Mouse (Mus musculus) hindbrain, embryonic 14.5 days (tissue): Measurements from ENCODE around the gene Coro6. TPM values are rescaled to one million over a fixed set of nuclear protein-coding genes. Genes with fewer than 3 reads are reported as not detected.

Experiments used
- ATAC-seq: fragments of 200-750 bp; cut with Nextera tagmentation; 2 replicates; pipeline ENCODE4 v1.8.0; 2017; ENCODE audit warnings: moderate number of reproducible peaks, mild to moderate bottlenecking, moderate TSS enrichment, moderate library complexity; ENCODE audit not compliant: low FRiP score
- DNase-seq: peaks from one replicate; pipeline ENCODE4 v3.0.0-alpha.2; 2015; ENCODE audit warnings: low spot score
- H3K27ac ChIP-seq: fragments of 300-500 bp; sonication (generic); 2 replicates; pipeline ENCODE4 v1.5.1; 2014; ENCODE audit warnings: mild to moderate bottlenecking, moderate library complexity
- H3K27me3 ChIP-seq: fragments of 300-500 bp; sonication (generic); 2 replicates; pipeline ENCODE4 v1.6.1; 2014; ENCODE audit warnings: mild to moderate bottlenecking, low read length, mixed read lengths; ENCODE audit not compliant: control insufficient read depth, insufficient read depth
- H3K36me3 ChIP-seq: fragments of 300-500 bp; sonication (generic); replicated peaks from 2 replicates; pipeline ENCODE4 v1.6.1; 2014; ENCODE audit not compliant: control insufficient read depth, insufficient read depth
- H3K4me1 ChIP-seq: fragments of 300-500 bp; sonication (generic); replicated peaks from 2 replicates; pipeline ENCODE4 v1.6.1; 2014; ENCODE audit warnings: antibody characterized with exemption, low read length, mixed read lengths; ENCODE audit not compliant: control insufficient read depth, insufficient read depth
- H3K4me2 ChIP-seq: fragments of 300-500 bp; sonication (generic); replicated peaks from 2 replicates; pipeline ENCODE4 v1.6.1; 2014; ENCODE audit warnings: mild to moderate bottlenecking, moderate library complexity
- H3K4me3 ChIP-seq: fragments of 300-500 bp; sonication (generic); replicated peaks from 2 replicates; pipeline ENCODE4 v1.5.1; 2014; ENCODE audit warnings: mild to moderate bottlenecking, low read length
- H3K9ac ChIP-seq: fragments of 300-500 bp; sonication (generic); 2 replicates; pipeline ENCODE4 v1.6.1; 2014
- H3K9me3 ChIP-seq: fragments of 300-500 bp; sonication (generic); 2 replicates; pipeline ENCODE4 v1.6.1; 2016; ENCODE audit warnings: low read length; ENCODE audit not compliant: control insufficient read depth
- WGBS: fragments of 180-500 bp; shearing (Covaris S2); extraction: QIAGEN DNeasy Blood & Tissue Kit; methylation state at CpG from one replicate; pipeline ENCODE4 v1.1.7; 2014; 5-methylcytosine and 5-hydroxymethylcytosine counted together
- polyA plus RNA-seq: library from polyadenylated mRNA; unstranded; fragments of >200 nt; fragmentation: Nextera tagmentation; extraction: Ambion mirVana; gene quantifications from 2 replicates; pipeline ENCODE4 v1.2.1, GENCODE M21; 2014

Coro6 gene
- polyA plus RNA-seq, 1 experiment from 2014 or later: 0.82 TPM

DNA sequence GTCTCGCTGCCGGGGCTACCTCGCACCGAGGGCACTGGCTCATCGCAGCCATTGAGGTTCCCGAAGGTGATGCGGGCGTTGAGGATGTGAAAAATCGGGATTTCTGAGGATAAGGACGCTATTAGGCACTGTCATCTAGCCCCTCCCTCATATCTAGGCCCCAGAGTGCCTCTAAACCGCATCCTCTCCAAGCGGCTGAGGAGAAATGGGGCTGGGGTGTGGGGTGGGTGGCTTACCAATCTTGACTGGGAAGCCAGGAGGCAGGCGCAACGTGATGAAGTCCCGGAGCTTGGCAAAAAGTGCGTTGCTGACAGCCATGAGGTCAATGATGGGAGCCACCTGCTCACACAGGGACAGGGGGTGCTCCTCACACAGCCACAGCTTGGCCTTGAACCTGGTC is 10.6 kb downstream of the Coro6 start:
- no peak for DNase-seq
- Histone ChIP-seq H3K9ac (no peak overlapping the region), H3K9me3 (no peaks in the 10 kb centered on the region), H3K27ac (no peak overlapping the region), H3K4me1 (no peaks in the 10 kb centered on the region; the same call in 1 of the 2 replicates), H3K4me2 (no peak overlapping the region), H3K27me3 (peaks cover 5% of the 10 kb centered on the region), H3K36me3 (peaks cover 57% of the 10 kb centered on the region), H3K4me3 (no peak overlapping the region)
- ATAC-seq: no peak
- 93% methylated on average over 16 of the region's 16 CpGs for WGBS

DNA sequence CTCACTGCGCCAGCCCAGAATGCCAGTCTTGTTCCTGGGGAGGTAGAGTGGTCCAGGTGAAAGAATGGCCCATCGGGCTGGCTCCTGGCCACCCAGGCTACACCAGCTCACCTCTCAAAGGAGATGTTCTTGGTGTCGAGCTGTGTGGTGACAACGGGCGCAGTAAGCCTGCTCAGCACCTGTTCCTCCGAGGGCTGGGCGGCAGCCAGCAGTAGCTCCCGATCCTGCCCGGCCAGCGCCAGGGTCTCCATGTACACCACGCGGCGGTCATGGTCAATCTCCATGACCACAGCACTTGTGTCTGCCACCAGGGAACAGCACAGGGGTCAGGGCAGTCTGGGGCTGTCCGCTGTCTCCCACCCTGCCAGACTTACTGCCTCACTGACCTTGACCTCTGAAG is 14.0 kb downstream of the Coro6 start:
- ATAC-seq: no peak
- peaks cover 51% of the 10 kb centered on the region for H3K36me3 ChIP-seq
- no peak overlapping the region for H3K4me3 ChIP-seq
- H3K27ac ChIP-seq: no peak overlapping the region
- H3K4me1 ChIP-seq: no peaks in the 10 kb centered on the region
- H3K9me3 ChIP-seq: no peaks in the 10 kb centered on the region
- 96% methylated on average over 14 of the region's 14 CpGs for WGBS
- H3K9ac ChIP-seq: no peak overlapping the region
- no peak for DNase-seq
- no peaks in the 10 kb centered on the region for H3K27me3 ChIP-seq
- no peak overlapping the region for H3K4me2 ChIP-seq

DNA sequence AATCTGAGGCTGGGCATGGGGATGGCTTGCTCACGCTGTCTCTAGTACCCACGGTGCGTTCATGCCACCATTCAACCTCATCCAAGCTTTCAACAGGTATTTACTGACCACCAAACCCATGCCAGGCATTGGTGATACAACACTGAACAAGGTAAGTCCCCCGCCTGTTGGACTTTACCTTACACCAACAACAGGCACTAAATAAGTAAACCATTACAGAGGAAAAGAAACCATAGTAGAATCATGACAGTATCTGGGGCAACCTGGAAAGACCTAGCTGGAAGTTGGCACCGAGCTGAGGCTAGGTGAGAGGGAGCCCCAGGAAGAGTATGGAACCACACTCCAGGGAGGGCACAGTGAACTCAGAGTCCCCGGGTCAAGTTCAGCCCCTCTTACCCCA is 14.7 kb downstream of the Coro6 start:
- DNase-seq: no peak
- peaks cover 44% of the 10 kb centered on the region for H3K36me3 ChIP-seq
- no peak overlapping the region for H3K4me2 ChIP-seq
- no peaks in the 10 kb centered on the region for H3K9me3 ChIP-seq
- no peak overlapping the region for H3K9ac ChIP-seq
- H3K27ac ChIP-seq: no peak overlapping the region
- no peaks in the 10 kb centered on the region for H3K27me3 ChIP-seq
- no peak overlapping the region for H3K4me3 ChIP-seq
- WGBS: 90% methylated on average over 6 of the region's 6 CpGs
- ATAC-seq: no peak
- no peaks in the 10 kb centered on the region for H3K4me1 ChIP-seq

DNA sequence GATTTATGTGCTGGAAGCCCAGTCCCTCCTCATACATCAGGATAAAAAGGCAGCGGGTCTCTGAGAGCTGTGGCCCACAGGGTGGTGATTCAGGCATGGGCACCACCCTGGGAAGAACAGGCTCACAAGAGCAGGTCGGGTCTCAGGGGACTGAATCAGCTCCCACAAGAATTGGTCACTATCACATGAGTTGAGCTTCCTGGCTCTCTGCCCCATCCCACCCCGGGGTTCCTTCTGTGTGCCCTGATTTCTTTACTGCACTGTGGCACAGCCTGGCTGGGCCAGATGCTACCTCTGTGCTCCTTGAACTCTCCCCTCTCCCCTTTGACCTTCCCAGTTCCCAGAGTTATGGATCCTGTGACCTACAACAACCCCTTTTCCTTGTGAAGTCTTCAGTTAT is 20.8 kb downstream of the Coro6 start:
- Histone ChIP-seq H3K4me3 (no peak overlapping the region), H3K4me2 (no peak overlapping the region), H3K4me1 (peaks cover 39% of the 10 kb centered on the region), H3K36me3 (no peaks in the 10 kb centered on the region), H3K27ac (no peak overlapping the region), H3K9ac (no peak overlapping the region), H3K27me3 (no peaks in the 10 kb centered on the region), H3K9me3 (no peaks in the 10 kb centered on the region)
- DNase-seq (no peak), ATAC-seq (no peak)
- 76% methylated on average over 3 of the region's 3 CpGs for WGBS

DNA sequence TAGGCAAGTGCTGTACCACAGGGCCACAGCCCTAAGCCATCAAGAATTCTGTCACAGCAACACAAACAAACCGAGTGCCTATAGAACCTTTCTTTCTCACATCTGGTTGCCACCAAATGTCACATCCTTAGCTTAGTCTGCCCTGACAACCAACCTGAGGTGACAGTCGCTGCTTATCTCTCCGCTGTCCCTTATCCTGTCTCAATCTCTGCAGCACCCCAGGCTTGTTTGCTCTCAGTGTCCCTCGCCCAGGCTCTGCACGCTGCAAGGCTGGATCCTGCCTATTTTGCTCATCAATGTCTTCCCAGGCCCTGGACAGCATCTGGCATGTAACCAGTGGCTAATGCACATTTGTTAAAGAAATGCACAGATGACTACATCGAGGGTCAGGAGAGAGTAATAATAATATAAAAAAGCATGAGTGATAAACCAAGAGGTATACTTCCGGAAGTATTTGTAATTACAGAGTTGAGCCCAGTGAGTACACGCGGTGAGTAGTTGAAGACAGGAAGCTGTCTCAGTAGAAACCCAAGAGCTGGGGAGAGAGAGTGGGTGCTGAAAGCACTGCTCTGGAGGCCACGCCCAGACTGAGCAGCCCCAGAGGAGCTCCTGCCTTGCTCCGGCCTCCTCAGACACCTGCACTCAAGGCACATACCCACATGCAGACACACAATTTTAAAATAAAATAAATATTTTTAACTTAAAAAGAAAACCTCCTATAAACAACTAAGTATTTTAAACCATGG is 21.5 kb downstream of the Coro6 start:
- no peaks in the 10 kb centered on the region for H3K36me3 ChIP-seq
- H3K4me3 ChIP-seq: no peak overlapping the region
- H3K9me3 ChIP-seq: no peaks in the 10 kb centered on the region
- DNase-seq: no peak
- WGBS: 71% methylated on average over 11 of the region's 11 CpGs
- H3K27me3 ChIP-seq: no peaks in the 10 kb centered on the region
- no peak overlapping the region for H3K4me2 ChIP-seq
- H3K27ac ChIP-seq: no peak overlapping the region
- H3K4me1 ChIP-seq: peaks cover 43% of the 10 kb centered on the region
- ATAC-seq: no peak
- H3K9ac ChIP-seq: no peak overlapping the region

DNA sequence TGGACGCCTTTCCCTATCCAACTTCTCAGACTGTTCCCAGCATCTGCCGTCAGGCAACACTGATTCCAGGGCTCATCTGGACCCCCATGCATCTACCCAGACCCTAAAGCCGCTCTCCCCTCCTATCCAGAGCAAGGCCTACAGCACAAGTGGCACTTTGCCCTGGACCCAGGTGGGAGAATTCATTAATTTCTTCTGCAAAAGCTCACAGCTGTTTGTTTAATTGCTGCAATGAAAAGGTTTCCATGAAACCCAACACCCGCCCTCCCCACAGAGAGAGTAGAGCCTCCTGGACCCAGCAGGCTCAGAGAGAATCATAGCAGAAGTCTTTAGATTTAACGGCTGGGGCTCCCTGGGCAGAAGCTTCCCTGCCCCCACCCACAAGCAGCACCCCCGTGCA is 23.0 kb downstream of the Coro6 start:
- Histone ChIP-seq H3K4me3 (no peak overlapping the region), H3K9me3 (no peaks in the 10 kb centered on the region), H3K36me3 (no peaks in the 10 kb centered on the region), H3K9ac (no peak overlapping the region), H3K4me1 (peaks cover 46% of the 10 kb centered on the region), H3K27me3 (no peaks in the 10 kb centered on the region), H3K4me2 (peak overlapping the region; percentile 88), H3K27ac (no peak overlapping the region; the same call in 1 of the 2 replicates)
- DNase-seq: no peak
- ATAC-seq: no peak
- WGBS: 33% methylated on average over 6 of the region's 6 CpGs

- Histone ChIP-seq H3K4me2 (peak overlapping the region; percentile 88), H3K36me3 (no peaks in the 10 kb centered on the region), H3K9me3 (no peaks in the 10 kb centered on the region), H3K4me3 (peak overlapping the region; percentile 96), H3K4me1 (peaks cover 62% of the 10 kb centered on the region), H3K27me3 (no peaks in the 10 kb centered on the region), H3K27ac (peak overlapping the region; percentile 69), H3K9ac (peak overlapping the region; percentile 99)
- WGBS: 37% methylated on average over 5 of the region's 5 CpGs
- no peak for DNase-seq
- ATAC-seq: no peak; the same call in 1 of the 2 replicates
These were observed 24.6 kb downstream of the Coro6 start for GRCm38 (mm10) chr11:77486798-77487197.

DNA sequence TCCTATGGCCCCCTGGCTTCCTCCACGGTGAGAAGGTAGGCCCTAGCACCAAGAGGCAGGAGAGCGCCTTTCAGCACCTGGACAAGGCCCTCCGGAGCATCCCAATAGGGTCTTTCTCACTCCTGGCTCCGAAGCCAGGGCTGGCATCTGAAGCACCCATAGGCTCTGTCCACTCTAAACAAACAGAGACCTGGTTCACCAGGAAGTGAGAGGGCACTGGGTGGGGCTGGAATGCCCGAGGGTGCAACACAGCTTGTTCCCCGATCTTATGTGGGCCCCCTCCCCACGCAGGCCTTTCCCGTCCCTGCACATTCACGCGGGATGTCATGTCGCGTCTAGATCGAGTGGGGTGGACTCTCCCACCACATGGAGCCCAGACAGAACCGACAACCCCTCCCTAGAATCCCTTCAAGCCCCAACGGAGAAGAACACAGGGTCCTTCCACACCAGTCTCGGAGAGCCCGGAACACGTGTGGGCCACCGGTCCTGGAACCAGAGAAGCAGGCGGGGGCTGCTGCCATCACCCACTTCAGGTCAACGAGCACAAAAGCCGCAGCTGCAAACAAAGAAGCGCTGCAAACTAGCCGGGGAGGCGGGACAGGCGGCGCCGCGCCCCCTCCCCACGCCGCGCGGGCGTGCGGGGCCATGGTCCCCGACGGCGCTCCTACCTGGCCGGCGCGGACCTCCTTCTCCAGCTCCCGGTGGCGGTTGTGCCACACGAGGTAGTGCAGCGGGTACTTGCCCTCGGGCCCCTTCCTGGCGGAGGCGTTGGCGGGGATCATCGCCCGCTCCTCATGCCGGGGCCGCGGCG is 26.8 kb downstream of the Coro6 start:
- Histone ChIP-seq H3K9me3 (no peaks in the 10 kb centered on the region), H3K4me2 (peak overlapping the region; percentile 88), H3K4me1 (peaks cover 66% of the 10 kb centered on the region), H3K4me3 (peak overlapping the region; percentile 96), H3K27me3 (no peaks in the 10 kb centered on the region), H3K36me3 (no peaks in the 10 kb centered on the region), H3K27ac (peak overlapping the region; percentile 92), H3K9ac (peak overlapping the region; percentile 99)
- WGBS: 2% methylated on average over 47 of the region's 55 CpGs
- no peak for DNase-seq
- no peak for ATAC-seq

DNA sequence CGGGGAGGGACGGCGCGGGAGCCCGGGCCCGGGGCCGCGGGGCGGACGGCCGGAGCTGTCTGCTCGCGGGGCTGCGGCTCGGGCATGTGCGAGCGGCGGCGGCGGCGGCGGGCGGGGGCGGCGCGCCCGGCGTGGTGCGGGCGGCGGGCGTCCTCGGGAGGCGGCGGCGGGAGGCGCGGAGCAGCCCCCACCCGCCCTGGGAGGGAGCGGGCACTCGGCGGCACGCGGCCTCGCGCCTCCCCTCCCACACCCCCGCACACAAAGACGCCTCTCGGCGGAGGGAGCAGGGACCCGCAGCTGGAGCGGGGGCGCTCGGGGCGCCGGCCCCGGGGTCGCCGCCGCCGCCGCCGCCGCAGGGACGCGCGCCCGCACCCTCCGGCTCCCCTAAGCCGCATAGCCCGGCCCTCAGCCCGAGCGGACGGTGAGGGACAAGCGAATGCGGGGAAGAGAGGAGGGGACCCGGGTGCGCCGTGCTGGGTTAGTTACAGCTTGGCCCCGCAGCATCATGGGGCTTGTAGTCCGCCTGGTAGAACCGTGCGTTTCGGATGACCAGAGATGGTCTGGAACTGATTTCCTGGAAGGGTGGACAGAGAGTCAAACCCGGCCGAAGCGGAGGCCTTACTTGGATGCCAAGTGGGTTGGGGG is 27.5 kb downstream of the Coro6 start, which contains the start of gene Ankrd13b:
Gene Ankrd13b (minus strand): TSS at position 88 of the 645 bp plus-strand sequence.
- H3K9ac ChIP-seq: peak within 1 kb of the TSS; percentile 99
- WGBS: under 1% methylated on average over 51 of the region's 87 CpGs
- no peaks in the 10 kb centered on the region for H3K36me3 ChIP-seq
- H3K4me1 ChIP-seq: peaks cover 73% of the 10 kb centered on the region
- H3K4me2 ChIP-seq: peak within 1 kb of the TSS; percentile 88
- H3K4me3 ChIP-seq: peak within 1 kb of the TSS; percentile 96
- peak within 1 kb of the TSS; percentile 92 for H3K27ac ChIP-seq
- ATAC-seq (peak; percentile 49), DNase-seq (peak; percentile 82)
- H3K9me3 ChIP-seq: no peaks in the 10 kb centered on the region
- H3K27me3 ChIP-seq: no peaks in the 10 kb centered on the region
